Mouse (Mus musculus) MEL (cell line): ENCODE measurements at regions not wholly inside any gene's neighbourhood (a gene's known extent, or its start where the extent isn't known, plus 50 kb on each side); places are given as distances from the start of the nearest gene placed in this dataset.

Experiments
- CHD2 ChIP-seq: IDR thresholded peaks from 2 replicates; pipeline ENCODE4 v1.6.1; 2011; ENCODE audit warnings: low read length, improper control_type of control experiment
- CTCF ChIP-seq, 3 experiments: IDR thresholded peaks in 2 of 3; conservative IDR thresholded peaks in 1 of 3; 2 replicates each; pipeline ENCODE4 v1.5.1; 2011 to 2012; ENCODE audit warnings: low read length in 3 of 3, low read depth in 2 of 3, mild to moderate bottlenecking in 2 of 3, improper control_type of control experiment in 1 of 3, inconsistent platforms in 1 of 3, mixed read lengths in 1 of 3, moderate library complexity in 1 of 3; ENCODE audit not compliant: control insufficient read depth in 1 of 3, insufficient read depth in 1 of 3, poor library complexity in 1 of 3, severe bottlenecking in 1 of 3
- NELFE ChIP-seq: IDR thresholded peaks from 2 replicates; pipeline ENCODE4 v1.6.1; 2011; ENCODE audit warnings: low read depth, low read length, improper control_type of control experiment
- POLR2A ChIP-seq, 2 experiments: IDR thresholded peaks; 2 replicates each; pipeline ENCODE4 v1.6.1; 2011 to 2012; ENCODE audit warnings: low read length in 2 of 2, mild to moderate bottlenecking in 2 of 2, control low read depth in 1 of 2, improper control_type of control experiment in 1 of 2, low read depth in 1 of 2, moderate library complexity in 1 of 2; ENCODE audit not compliant: control insufficient read depth in 1 of 2, insufficient read depth in 1 of 2, poor library complexity in 1 of 2
- RAD21 ChIP-seq: IDR thresholded peaks from 2 replicates; pipeline ENCODE4 v1.6.1; 2011; ENCODE audit warnings: mild to moderate bottlenecking, low read depth, low read length, improper control_type of control experiment
- TBP ChIP-seq: IDR thresholded peaks from 2 replicates; pipeline ENCODE4 v1.8.0; 2011; ENCODE audit warnings: low read depth, low read length, improper control_type of control experiment
- ZC3H11A ChIP-seq: IDR thresholded peaks from 2 replicates; pipeline ENCODE4 v1.6.1; 2012; ENCODE audit warnings: low read depth, mild to moderate bottlenecking, inconsistent platforms, low read length, improper control_type of control experiment
- ZNF384 ChIP-seq: IDR thresholded peaks from 2 replicates; pipeline ENCODE4 v1.6.1; 2012; ENCODE audit warnings: low read depth, mild to moderate bottlenecking, inconsistent platforms, low read length, improper control_type of control experiment

DNA sequence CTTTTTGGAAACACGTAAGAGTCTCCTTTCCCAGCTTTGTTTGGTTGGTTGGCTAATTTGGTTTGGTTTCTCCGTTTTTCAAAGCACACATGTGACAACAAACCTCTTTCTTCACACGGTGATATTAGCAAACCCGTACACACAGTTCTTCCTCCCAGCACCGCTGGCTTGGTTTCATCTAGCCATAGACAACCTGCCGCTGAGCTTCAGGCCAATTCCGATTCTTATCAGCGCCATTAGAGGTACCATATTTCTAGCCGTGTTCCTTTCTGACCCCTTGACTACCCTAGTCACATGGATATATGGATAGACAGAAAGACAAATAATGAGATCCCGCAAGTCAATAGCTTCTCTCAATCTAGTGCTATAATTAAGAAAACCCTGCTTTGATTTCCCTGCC, 129.2 kb upstream of the Arid1b start:
- TF ChIP-seq NELFE (no peak), ZC3H11A (no peak), TBP (no peak), CHD2 (no peak), RAD21 (no peak), CTCF (IDR thresholded peaks at IDR 0.05 in 2 of 3, conservative IDR thresholded peaks at IDR 0.05 in 1 of 3; ENCODE audit: control insufficient read depth in 1 of 3, insufficient read depth in 1 of 3, low read depth in 2 of 3, low read length in 3 of 3, poor library complexity in 1 of 3, severe bottlenecking in 1 of 3) (no peak), POLR2A (IDR thresholded peaks at IDR 0.05; ENCODE audit: control insufficient read depth in 1 of 2, insufficient read depth in 1 of 2, low read depth in 1 of 2, low read length in 2 of 2, poor library complexity in 1 of 2) (no peak), ZNF384 (no peak)
